Mouse (Mus musculus): Measurements from ENCODE around the gene Satb1.

Satb1 gene

GRCm38 (mm10) chr17:51777813-51778212 lies 55.3 kb downstream of the Satb1 start:
- DNase-seq (ENCODE audit: low spot score) = peak; percentile 58

- no peak for DNase-seq (ENCODE audit: low spot score)
Observed at GRCm38 (mm10) chr17:51775070-51775881, 57.8 kb downstream of the Satb1 start.

GRCm38 (mm10) chr17:51763600-51763999 lies 69.5 kb downstream of the Satb1 start:
- DNase-seq (ENCODE audit: low spot score) = no peak

GRCm38 (mm10) chr17:51762503-51762902 lies 70.6 kb downstream of the Satb1 start:
- no peak for DNase-seq (ENCODE audit: low spot score)

- DNase-seq (ENCODE audit: low spot score) = no peak
Observed at GRCm38 (mm10) chr17:51760997-51761655, 72.0 kb downstream of the Satb1 start.

- DNase-seq (ENCODE audit: low spot score) = peak; percentile 56
Observed at GRCm38 (mm10) chr17:51760251-51760887, 72.7 kb downstream of the Satb1 start.

GRCm38 (mm10) chr17:51759509-51759908 lies 73.6 kb downstream of the Satb1 start:
- DNase-seq (ENCODE audit: low spot score) = no peak

- no peak for DNase-seq (ENCODE audit: low spot score)
Observed at GRCm38 (mm10) chr17:51752142-51752541, 80.9 kb downstream of the Satb1 start.

GRCm38 (mm10) chr17:51747204-51747603 lies 85.9 kb downstream of the Satb1 start:
- DNase-seq (ENCODE audit: low spot score) = no peak

- DNase-seq (ENCODE audit: low spot score) = no peak
Observed at GRCm38 (mm10) chr17:51742502-51742901, 90.6 kb downstream of the Satb1 start.

GRCm38 (mm10) chr17:51741126-51741525 lies 92.0 kb downstream of the Satb1 start:
- no peak for DNase-seq (ENCODE audit: low spot score)

- no peak for DNase-seq (ENCODE audit: low spot score)
Observed at GRCm38 (mm10) chr17:51740246-51740645, 92.8 kb downstream of the Satb1 start.

GRCm38 (mm10) chr17:51724486-51724885 lies 108.6 kb downstream of the Satb1 start:
- no peak for DNase-seq (ENCODE audit: low spot score)

GRCm38 (mm10) chr17:51695711-51696110 lies 137.4 kb downstream of the Satb1 start:
- no peak for DNase-seq (ENCODE audit: low spot score)

- DNase-seq (ENCODE audit: low spot score) = no peak
Observed at GRCm38 (mm10) chr17:51695271-51695670, 137.8 kb downstream of the Satb1 start.

- peak; percentile 22 for DNase-seq (ENCODE audit: low spot score)
Observed at GRCm38 (mm10) chr17:51690526-51690925, 142.6 kb downstream of the Satb1 start.

GRCm38 (mm10) chr17:51687226-51687625 lies 145.9 kb downstream of the Satb1 start:
- DNase-seq (ENCODE audit: low spot score) = no peak

Data from embryo, embryonic 10.5 days (tissue).